Mouse (Mus musculus) cerebellum, adult 2 months (tissue): ENCODE measurements around the gene Med15.

Experiments
- CTCF ChIP-seq: fragments of 200-500 bp; IDR thresholded peaks from 2 replicates; pipeline ENCODE4 v1.5.1; 2011; ENCODE audit warnings: low read depth, mild to moderate bottlenecking, control low read depth, low read length, moderate library complexity, borderline replicate concordance; ENCODE audit not compliant: insufficient read depth
- POLR2A ChIP-seq: fragments of 200-500 bp; IDR thresholded peaks from 2 replicates; pipeline ENCODE4 v1.6.1; 2011; ENCODE audit warnings: low read length, control low read depth, borderline replicate concordance; ENCODE audit not compliant: insufficient read depth

GRCm38 (mm10) chr16:17656212-17656871 is 76.3 kb downstream of the Med15 start:
- TF ChIP-seq POLR2A (no peak), CTCF (no peak)
